Mouse (Mus musculus) embryonic facial prominence, embryonic 11.5 days (tissue): ENCODE results near the gene Lysmd1. TPM values are rescaled to one million over a fixed set of nuclear protein-coding genes. Genes with fewer than 3 reads are reported as not detected.
"Not testable (repeated sequence)": the region's sequence is repeated elsewhere in the genome, so short reads cannot be mapped to it uniquely, and the experiment has no call there.

Experiments
- ATAC-seq: fragments of 200-750 bp; cut with Nextera tagmentation; replicated peaks from 2 replicates; pipeline ENCODE4 v1.8.0; 2017; ENCODE audit warnings: low read depth; ENCODE audit not compliant: insufficient number of reproducible peaks, low FRiP score, low TSS enrichment
- DNase-seq: peaks from one replicate; pipeline ENCODE4 v3.0.0-alpha.2; 2015; ENCODE audit warnings: low spot score
- H3K27ac ChIP-seq: fragments of 300-500 bp; sonication (generic); replicated peaks from 2 replicates; pipeline ENCODE4 v1.5.1; 2014; ENCODE audit warnings: mild to moderate bottlenecking, low read depth, low read length, control low read depth
- H3K27me3 ChIP-seq: fragments of 300-500 bp; sonication (generic); 2 replicates; pipeline ENCODE4 v1.6.1; 2014; ENCODE audit warnings: mild to moderate bottlenecking, low read length, moderate library complexity, mixed read lengths; ENCODE audit not compliant: control insufficient read depth, insufficient read depth
- H3K36me3 ChIP-seq: fragments of 300-500 bp; sonication (generic); replicated peaks from 2 replicates; pipeline ENCODE4 v1.6.1; 2014; ENCODE audit warnings: low read depth, mild to moderate bottlenecking, low read length, moderate library complexity, mixed read lengths; ENCODE audit not compliant: control insufficient read depth, insufficient read depth
- H3K4me1 ChIP-seq: fragments of 300-500 bp; sonication (generic); 2 replicates; pipeline ENCODE4 v1.6.1; 2014; ENCODE audit warnings: low read length, mixed read lengths; ENCODE audit not compliant: control insufficient read depth, insufficient read depth
- H3K4me2 ChIP-seq: fragments of 300-500 bp; sonication (generic); 2 replicates; pipeline ENCODE4 v1.6.1; 2014; ENCODE audit warnings: low read depth, mild to moderate bottlenecking, control low read depth, low read length, moderate library complexity
- H3K4me3 ChIP-seq: fragments of 300-500 bp; sonication (generic); 2 replicates; pipeline ENCODE4 v1.5.1; 2014; ENCODE audit warnings: low read depth, low read length, control low read depth
- H3K9ac ChIP-seq: fragments of 300-500 bp; sonication (generic); replicated peaks from 2 replicates; pipeline ENCODE4 v1.6.1; 2014; ENCODE audit warnings: mild to moderate bottlenecking, control low read depth, low read length
- H3K9me3 ChIP-seq: fragments of 300-500 bp; sonication (generic); replicated peaks from 2 replicates; pipeline ENCODE4 v1.6.1; 2016; ENCODE audit warnings: mild to moderate bottlenecking, low read length, inconsistent platforms, mixed read lengths; ENCODE audit not compliant: control insufficient read depth
- WGBS: fragments of 180-500 bp; shearing (Covaris S2); extraction: QIAGEN DNeasy Blood & Tissue Kit; methylation state at CpG from one replicate; pipeline ENCODE4 v1.1.7; 2014; 5-methylcytosine and 5-hydroxymethylcytosine counted together
- polyA plus RNA-seq: library from polyadenylated mRNA; unstranded; fragments of >200 nt; fragmentation: Nextera tagmentation; extraction: Ambion mirVana; gene quantifications from 2 replicates; pipeline ENCODE4 v1.2.1, GENCODE M21; 2014

The Lysmd1 gene
- polyA plus RNA-seq, 1 experiment from 2014 or later, result 15.1 TPM

- H3K9ac ChIP-seq, H3K4me3 ChIP-seq, H3K27ac ChIP-seq, H3K4me2 ChIP-seq, H3K4me1 ChIP-seq, H3K36me3 ChIP-seq, H3K27me3 ChIP-seq, H3K9me3 ChIP-seq, DNase-seq, ATAC-seq: not testable (repeated sequence)
- 85% methylated on average over 2 of the region's 2 CpGs for WGBS
These were observed 1.5 kb upstream of the Lysmd1 start for GRCm38 (mm10) chr3:95132389-95132788.

- no peaks in the 10 kb centered on the region for H3K9me3 ChIP-seq
- WGBS, result 59% methylated on average over 11 of the region's 11 CpGs
- H3K4me2 ChIP-seq, result peak overlapping the region; percentile 83
- H3K27ac ChIP-seq, result no peak overlapping the region; the same call in 1 of the 2 replicates
- peak overlapping the region; percentile 46 for H3K4me3 ChIP-seq
- H3K27me3 ChIP-seq, result no peaks in the 10 kb centered on the region
- no peak for ATAC-seq
- no peak for DNase-seq
- peaks cover 3% of the 10 kb centered on the region; the same call in 1 of the 2 replicates for H3K4me1 ChIP-seq
- H3K9ac ChIP-seq, result peak overlapping the region; percentile 79
- H3K36me3 ChIP-seq, result no peaks in the 10 kb centered on the region
These were observed 712 bp upstream of the Lysmd1 start for GRCm38 (mm10) chr3:95133176-95133575.

GRCm38 (mm10) chr3:95134133-95134532 is 245 bp downstream of the Lysmd1 start:
- H3K27ac ChIP-seq, H3K4me2 ChIP-seq, H3K27me3 ChIP-seq, H3K9me3 ChIP-seq, H3K9ac ChIP-seq, H3K4me1 ChIP-seq, H3K36me3 ChIP-seq, H3K4me3 ChIP-seq, DNase-seq: not testable (repeated sequence)
- ATAC-seq, result peak; percentile 26
- WGBS, result no CpG with 5 or more reads among the region's 12 CpGs

GRCm38 (mm10) chr3:95135023-95135422 is 1.1 kb downstream of the Lysmd1 start:
- Histone ChIP-seq H3K27me3 (no peaks in the 10 kb centered on the region), H3K27ac (no peak overlapping the region), H3K9me3 (no peaks in the 10 kb centered on the region), H3K4me2 (peak overlapping the region; percentile 39), H3K4me1 (peaks cover 3% of the 10 kb centered on the region; the same call in 1 of the 2 replicates), H3K9ac (0 out of 2 replicates have a peak overlapping the region, but pooled peaks have one; percentile 9), H3K36me3 (no peaks in the 10 kb centered on the region), H3K4me3 (peak overlapping the region; percentile 17)
- no peak for ATAC-seq
- no peak for DNase-seq
- 38% methylated on average over 6 of the region's 6 CpGs for WGBS

GRCm38 (mm10) chr3:95135433-95136052 is 1.7 kb downstream of the Lysmd1 start:
- Histone ChIP-seq H3K9me3 (no peaks in the 10 kb centered on the region), H3K9ac (no peak overlapping the region), H3K27ac (no peak overlapping the region), H3K27me3 (no peaks in the 10 kb centered on the region), H3K4me2 (0 out of 2 replicates have a peak overlapping the region, but pooled peaks have one; percentile 39), H3K4me3 (no peak overlapping the region), H3K36me3 (no peaks in the 10 kb centered on the region; the same call in 1 of the 2 replicates), H3K4me1 (peaks cover 3% of the 10 kb centered on the region; the same call in 1 of the 2 replicates)
- DNase-seq, result no peak
- ATAC-seq, result no peak
- 90% methylated on average over 7 of the region's 7 CpGs for WGBS

GRCm38 (mm10) chr3:95136336-95136735 is 2.4 kb downstream of the Lysmd1 start:
- H3K4me3 ChIP-seq, result no peak overlapping the region
- H3K4me1 ChIP-seq, result peaks cover 3% of the 10 kb centered on the region; the same call in 1 of the 2 replicates
- no peak overlapping the region for H3K27ac ChIP-seq
- H3K9me3 ChIP-seq, result no peaks in the 10 kb centered on the region
- no peaks in the 10 kb centered on the region; the same call in 1 of the 2 replicates for H3K36me3 ChIP-seq
- no peaks in the 10 kb centered on the region for H3K27me3 ChIP-seq
- DNase-seq, result no peak
- no peak overlapping the region for H3K9ac ChIP-seq
- H3K4me2 ChIP-seq, result no peak overlapping the region; the same call in 1 of the 2 replicates
- no peak for ATAC-seq
- WGBS, result 92% methylated on average over 3 of the region's 3 CpGs

- Histone ChIP-seq H3K4me3 (no peak overlapping the region), H3K9me3 (no peaks in the 10 kb centered on the region), H3K27me3 (no peaks in the 10 kb centered on the region), H3K4me2 (no peak overlapping the region; the same call in 1 of the 2 replicates), H3K4me1 (peaks cover 3% of the 10 kb centered on the region; the same call in 1 of the 2 replicates), H3K36me3 (no peaks in the 10 kb centered on the region; the same call in 1 of the 2 replicates), H3K9ac (no peak overlapping the region), H3K27ac (no peak overlapping the region)
- ATAC-seq (no peak), DNase-seq (no peak)
- 74% methylated on average over 25 of the region's 25 CpGs for WGBS
These were observed 5.8 kb downstream of the Lysmd1 start for GRCm38 (mm10) chr3:95139586-95140288.

GRCm38 (mm10) chr3:95140289-95140595 is 6.4 kb downstream of the Lysmd1 start:
- Histone ChIP-seq H3K9me3 (no peaks in the 10 kb centered on the region), H3K36me3 (no peaks in the 10 kb centered on the region; the same call in 1 of the 2 replicates), H3K9ac (no peak overlapping the region), H3K4me2 (no peak overlapping the region; the same call in 1 of the 2 replicates), H3K4me3 (no peak overlapping the region), H3K4me1 (no peaks in the 10 kb centered on the region; the same call in 1 of the 2 replicates), H3K27me3 (no peaks in the 10 kb centered on the region), H3K27ac (no peak overlapping the region)
- no peak for DNase-seq
- WGBS, result 59% methylated on average over 18 of the region's 18 CpGs
- no peak for ATAC-seq
